Mouse (Mus musculus): ENCODE data around the gene Acoxl. TPM values are rescaled to one million over a fixed set of nuclear protein-coding genes. Genes with fewer than 3 reads are reported as not detected.
A peak's percentile ranks its signal among the peaks of the same experiment; 100 is the strongest.

Acoxl gene
- polyA plus RNA-seq, 1 experiment, result not detected

DNA sequence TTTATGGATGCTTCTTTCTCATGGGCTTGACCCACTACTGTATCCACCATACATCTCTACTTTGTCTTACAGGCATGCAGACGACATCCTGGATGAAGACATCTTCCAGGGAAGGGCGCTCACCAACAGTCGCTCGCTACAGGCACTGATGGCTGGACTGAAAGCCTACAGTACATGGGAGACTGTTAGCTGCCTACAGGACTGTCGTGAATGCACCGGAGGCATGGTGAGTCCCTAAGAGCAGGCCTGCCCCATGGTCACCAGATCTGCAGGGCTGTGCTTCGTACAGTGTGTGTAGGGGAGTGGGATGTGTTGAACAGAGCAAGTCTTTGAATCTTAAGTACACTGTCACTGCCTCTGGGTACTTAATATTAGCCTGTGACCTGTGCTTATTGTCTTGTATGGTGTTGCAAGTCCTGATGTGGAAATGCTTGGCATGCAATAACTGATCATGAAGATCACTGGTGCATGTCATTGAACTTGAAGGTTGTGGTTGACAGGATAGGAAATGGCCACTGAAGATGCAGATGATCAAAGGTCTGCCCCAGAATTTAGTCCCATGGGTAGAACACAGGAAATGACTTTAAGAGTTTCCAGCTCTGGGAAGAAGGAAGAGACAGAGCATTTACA lies 140.0 kb downstream of the Acoxl start:
- no peak overlapping the region for H3K4me3 ChIP-seq (ENCODE audit: insufficient read depth, low read depth, low read length)
- peak; percentile 2 for DNase-seq
- no peak overlapping the region for H3K27ac ChIP-seq (ENCODE audit: insufficient read depth, low read depth, low read length)
- H3K4me1 ChIP-seq (ENCODE audit: control insufficient read depth, insufficient read depth, low read length), result no peaks in the 10 kb centered on the region
- TF ChIP-seq POLR2A (IDR thresholded peaks at IDR 0.05; ENCODE audit: low read depth, low read length) (no peak), CTCF (conservative IDR thresholded peaks at IDR 0.05; ENCODE audit: insufficient read depth, insufficient read length, low read depth, low read length) (no peak)
- no peaks in the 10 kb centered on the region for H3K36me3 ChIP-seq (ENCODE audit: control insufficient read depth, insufficient read depth, low read length)
- H3K27me3 ChIP-seq (replicated peaks; ENCODE audit: control insufficient read depth, insufficient read depth, low read length), result no peaks in the 10 kb centered on the region
- 93% methylated on average over 7 of the region's 7 CpGs for WGBS

DNA sequence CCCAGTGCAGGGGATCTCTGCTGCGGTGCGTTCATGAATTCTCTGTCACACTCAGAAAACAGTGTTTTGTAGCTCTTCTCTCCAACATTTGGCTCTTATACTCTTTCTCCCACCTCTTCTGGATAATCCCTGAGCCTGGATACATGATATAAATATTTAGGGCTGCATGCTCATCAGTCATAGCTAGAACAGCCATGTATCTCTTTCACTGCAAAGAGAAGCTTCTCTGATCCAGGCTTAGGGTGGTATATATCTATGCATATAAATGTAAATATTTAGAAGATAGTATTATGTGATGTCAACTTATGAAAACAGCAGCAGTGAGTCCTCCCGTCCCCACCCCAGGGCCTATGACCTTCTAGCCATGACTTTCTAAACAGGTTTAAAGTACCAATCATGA lies 143.9 kb downstream of the Acoxl start:
- no peaks in the 10 kb centered on the region for H3K36me3 ChIP-seq (ENCODE audit: control insufficient read depth, insufficient read depth, low read length)
- no peak for DNase-seq
- WGBS, result 94% methylated on average over 3 of the region's 3 CpGs
- TF ChIP-seq POLR2A (IDR thresholded peaks at IDR 0.05; ENCODE audit: low read depth, low read length), result no peak
- no peaks in the 10 kb centered on the region for H3K4me1 ChIP-seq (ENCODE audit: control insufficient read depth, insufficient read depth, low read length)
- no peaks in the 10 kb centered on the region for H3K27me3 ChIP-seq (replicated peaks; ENCODE audit: control insufficient read depth, insufficient read depth, low read length)
- no peak overlapping the region for H3K27ac ChIP-seq (ENCODE audit: insufficient read depth, low read depth, low read length)
- no peak overlapping the region for H3K4me3 ChIP-seq (ENCODE audit: insufficient read depth, low read depth, low read length)

DNA sequence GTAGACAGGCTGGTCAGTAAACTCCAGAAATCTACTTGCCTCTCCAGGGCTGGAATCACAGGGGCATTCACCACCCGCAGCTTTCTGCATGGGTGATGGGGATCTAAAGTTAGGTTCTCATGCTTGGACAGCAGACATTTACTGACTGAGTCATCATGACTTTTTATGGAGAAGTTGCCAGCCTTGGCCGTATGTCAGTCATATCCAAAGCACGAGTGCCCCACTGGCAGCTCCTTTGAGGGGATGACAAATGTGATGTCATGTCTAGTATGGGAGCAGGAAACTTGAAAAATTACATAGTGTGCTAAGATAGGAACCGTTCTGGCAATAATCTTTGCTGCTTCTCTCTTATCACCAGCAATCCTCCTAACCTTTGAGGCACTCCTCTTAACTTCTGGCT lies 144.6 kb downstream of the Acoxl start:
- H3K36me3 ChIP-seq (ENCODE audit: control insufficient read depth, insufficient read depth, low read length), result no peaks in the 10 kb centered on the region
- H3K4me3 ChIP-seq (ENCODE audit: insufficient read depth, low read depth, low read length), result no peak overlapping the region
- H3K27ac ChIP-seq (ENCODE audit: insufficient read depth, low read depth, low read length), result no peak overlapping the region
- WGBS, result 81% methylated on average over 4 of the region's 4 CpGs
- H3K4me1 ChIP-seq (ENCODE audit: control insufficient read depth, insufficient read depth, low read length), result no peaks in the 10 kb centered on the region
- no peak for DNase-seq
- TF ChIP-seq POLR2A (IDR thresholded peaks at IDR 0.05; ENCODE audit: low read depth, low read length), result no peak
- TF ChIP-seq CTCF (conservative IDR thresholded peaks at IDR 0.05; ENCODE audit: insufficient read depth, insufficient read length, low read depth, low read length), result no peak
- no peaks in the 10 kb centered on the region for H3K27me3 ChIP-seq (replicated peaks; ENCODE audit: control insufficient read depth, insufficient read depth, low read length)

DNA sequence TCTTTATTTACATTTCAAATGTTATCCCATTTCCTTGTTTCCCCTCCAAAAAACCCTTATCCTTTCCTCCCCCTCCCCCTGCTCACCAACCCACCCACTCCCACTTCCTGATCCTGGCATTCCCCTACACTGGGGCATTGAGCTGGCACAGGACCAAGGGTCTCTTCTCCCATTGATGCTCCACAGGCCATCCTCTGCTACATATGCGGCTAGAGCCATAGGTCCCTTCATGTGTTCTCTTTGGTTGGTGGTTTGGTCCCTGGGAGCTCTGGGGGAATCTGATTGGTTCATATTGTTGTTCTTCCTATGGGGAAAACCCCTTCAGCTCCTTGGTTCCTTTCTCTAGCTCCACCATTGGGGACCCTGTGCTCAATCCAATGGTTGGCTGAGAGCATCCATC lies 145.3 kb downstream of the Acoxl start:
- Histone ChIP-seq H3K4me3 (ENCODE audit: insufficient read depth, low read depth, low read length) (no peak overlapping the region), H3K36me3 (ENCODE audit: control insufficient read depth, insufficient read depth, low read length) (no peaks in the 10 kb centered on the region), H3K27ac (ENCODE audit: insufficient read depth, low read depth, low read length) (no peak overlapping the region), H3K4me1 (ENCODE audit: control insufficient read depth, insufficient read depth, low read length) (no peaks in the 10 kb centered on the region), H3K27me3 (replicated peaks; ENCODE audit: control insufficient read depth, insufficient read depth, low read length) (no peaks in the 10 kb centered on the region)
- 97% methylated on average over 1 of the region's 1 CpGs for WGBS
- no peak for TF ChIP-seq CTCF (conservative IDR thresholded peaks at IDR 0.05; ENCODE audit: insufficient read depth, insufficient read length, low read depth, low read length)
- TF ChIP-seq POLR2A (IDR thresholded peaks at IDR 0.05; ENCODE audit: low read depth, low read length), result no peak
- DNase-seq, result no peak

DNA sequence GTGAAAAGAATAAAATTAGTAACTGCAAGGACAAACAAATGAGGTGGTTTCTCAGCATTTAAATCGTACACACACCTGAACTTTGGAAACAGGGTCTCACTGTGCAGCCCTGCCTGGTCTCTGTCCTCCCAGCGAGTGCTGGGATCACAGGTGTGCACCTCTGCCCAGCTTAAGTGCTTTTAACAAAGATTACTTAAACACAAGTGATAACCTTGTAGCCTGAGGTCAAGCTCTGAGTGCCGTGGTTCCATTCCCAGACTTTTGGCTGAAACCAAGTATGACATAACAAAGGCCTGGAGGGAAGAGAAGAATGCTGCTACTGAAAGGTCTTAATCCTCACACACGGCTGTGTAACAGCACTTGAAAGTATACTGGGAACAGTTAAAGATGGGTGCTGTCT lies 149.0 kb downstream of the Acoxl start:
- 59% methylated on average over 4 of the region's 4 CpGs for WGBS
- no peak overlapping the region for H3K27ac ChIP-seq (ENCODE audit: insufficient read depth, low read depth, low read length)
- no peak for DNase-seq
- H3K27me3 ChIP-seq (replicated peaks; ENCODE audit: control insufficient read depth, insufficient read depth, low read length), result no peaks in the 10 kb centered on the region
- no peaks in the 10 kb centered on the region for H3K4me1 ChIP-seq (ENCODE audit: control insufficient read depth, insufficient read depth, low read length)
- TF ChIP-seq POLR2A (IDR thresholded peaks at IDR 0.05; ENCODE audit: low read depth, low read length) (no peak), CTCF (conservative IDR thresholded peaks at IDR 0.05; ENCODE audit: insufficient read depth, insufficient read length, low read depth, low read length) (no peak)
- no peak overlapping the region for H3K4me3 ChIP-seq (ENCODE audit: insufficient read depth, low read depth, low read length)
- no peaks in the 10 kb centered on the region for H3K36me3 ChIP-seq (ENCODE audit: control insufficient read depth, insufficient read depth, low read length)

DNA sequence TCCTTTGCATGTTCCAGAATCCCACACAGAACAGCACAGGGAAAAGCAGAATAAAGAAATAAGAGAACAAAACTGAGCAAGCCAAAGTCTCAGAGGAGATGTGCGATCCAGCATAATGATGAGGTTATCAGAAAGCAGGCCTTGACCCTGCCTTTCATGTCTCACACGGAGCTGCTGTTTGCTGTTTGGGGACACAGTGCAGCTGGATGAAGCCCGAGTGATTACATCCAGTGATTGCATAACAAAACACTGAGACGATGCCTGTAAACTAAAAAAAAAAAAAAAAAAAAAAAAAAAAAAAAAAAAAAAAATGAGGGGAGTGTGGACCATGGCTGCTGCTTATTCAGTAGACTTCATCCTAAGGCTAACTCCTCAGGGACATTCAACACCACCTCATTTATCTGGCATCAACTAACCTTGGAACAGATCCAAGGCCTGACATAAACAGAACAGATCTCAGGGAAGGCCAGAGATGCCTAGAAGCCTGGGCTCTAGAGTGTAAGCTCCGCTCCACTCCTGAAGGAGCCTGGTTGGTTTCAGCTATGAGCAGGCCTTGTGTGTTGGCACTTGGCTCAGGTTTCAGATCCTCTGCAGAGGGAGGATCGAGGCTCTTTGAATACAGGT lies 152.3 kb downstream of the Acoxl start:
- TF ChIP-seq CTCF (conservative IDR thresholded peaks at IDR 0.05; ENCODE audit: insufficient read depth, insufficient read length, low read depth, low read length) (no peak), POLR2A (IDR thresholded peaks at IDR 0.05; ENCODE audit: low read depth, low read length) (no peak)
- Histone ChIP-seq H3K4me3 (ENCODE audit: insufficient read depth, low read depth, low read length) (no peak overlapping the region), H3K27ac (ENCODE audit: insufficient read depth, low read depth, low read length) (no peak overlapping the region), H3K4me1 (ENCODE audit: control insufficient read depth, insufficient read depth, low read length) (no peaks in the 10 kb centered on the region), H3K27me3 (replicated peaks; ENCODE audit: control insufficient read depth, insufficient read depth, low read length) (no peaks in the 10 kb centered on the region), H3K36me3 (ENCODE audit: control insufficient read depth, insufficient read depth, low read length) (no peaks in the 10 kb centered on the region)
- peak; percentile 42 for DNase-seq
- WGBS, result 61% methylated on average over 6 of the region's 6 CpGs

DNA sequence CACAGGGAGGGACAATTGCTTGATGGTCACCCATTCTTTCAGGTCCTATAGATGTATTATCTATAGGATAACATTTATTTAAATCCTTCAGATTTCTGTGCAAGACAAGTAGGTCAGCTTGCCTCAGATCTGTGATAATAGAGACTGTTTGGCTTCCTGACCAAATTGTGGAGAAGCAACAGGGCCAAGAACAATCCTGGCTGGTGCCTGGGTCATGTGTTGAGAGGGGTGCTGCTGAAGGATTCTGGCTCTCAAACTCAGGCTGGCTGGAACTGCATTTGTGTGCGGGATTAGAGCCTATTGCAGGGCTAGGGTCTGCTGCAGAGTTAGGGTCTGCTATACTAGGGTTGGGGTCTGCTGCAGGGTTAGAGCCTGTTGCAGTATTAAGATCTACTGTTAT lies 153.0 kb downstream of the Acoxl start:
- no peaks in the 10 kb centered on the region for H3K4me1 ChIP-seq (ENCODE audit: control insufficient read depth, insufficient read depth, low read length)
- 81% methylated on average over 1 of the region's 1 CpGs for WGBS
- no peaks in the 10 kb centered on the region for H3K36me3 ChIP-seq (ENCODE audit: control insufficient read depth, insufficient read depth, low read length)
- no peak overlapping the region for H3K27ac ChIP-seq (ENCODE audit: insufficient read depth, low read depth, low read length)
- H3K4me3 ChIP-seq (ENCODE audit: insufficient read depth, low read depth, low read length), result no peak overlapping the region
- no peaks in the 10 kb centered on the region for H3K27me3 ChIP-seq (replicated peaks; ENCODE audit: control insufficient read depth, insufficient read depth, low read length)
- no peak for TF ChIP-seq POLR2A (IDR thresholded peaks at IDR 0.05; ENCODE audit: low read depth, low read length)
- TF ChIP-seq CTCF (conservative IDR thresholded peaks at IDR 0.05; ENCODE audit: insufficient read depth, insufficient read length, low read depth, low read length), result no peak
- peak; percentile 1 for DNase-seq
